Mouse (Mus musculus): ENCODE measurements around the gene Art4.
A peak's percentile ranks its signal among the peaks of the same experiment; 100 is the strongest.
"Not testable (repeated sequence)": the region's sequence is repeated elsewhere in the genome, so short reads cannot be mapped to it uniquely, and the experiment has no call there.

Gene Art4

GRCm38 (mm10) chr6:136857186-136857872 lies at the start of gene Art4:
Gene Art4, minus strand, starts transcription at chr6:136857733.
- peak; percentile 27 for DNase-seq (ENCODE audit: low spot score)

DNA sequence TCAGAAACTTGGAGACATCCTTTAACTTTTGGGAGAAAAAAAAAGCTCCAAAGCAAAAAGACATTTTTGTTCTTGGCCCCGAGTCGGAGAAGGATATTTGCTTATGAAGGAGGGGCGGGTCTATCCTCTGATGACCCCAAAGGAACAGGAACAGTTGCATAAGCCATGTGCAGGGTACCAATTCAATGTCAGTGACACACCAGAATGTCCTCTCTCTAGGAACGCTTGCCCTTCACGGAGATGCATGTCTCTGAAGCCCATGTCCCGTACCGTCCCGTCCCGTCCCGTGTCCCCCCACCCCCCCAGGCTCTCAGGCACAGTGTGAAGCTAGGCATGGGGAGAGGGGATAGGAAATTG lies 49.4 kb upstream of the Art4 start:
- DNase-seq (ENCODE audit: low spot score): no peak

DNA sequence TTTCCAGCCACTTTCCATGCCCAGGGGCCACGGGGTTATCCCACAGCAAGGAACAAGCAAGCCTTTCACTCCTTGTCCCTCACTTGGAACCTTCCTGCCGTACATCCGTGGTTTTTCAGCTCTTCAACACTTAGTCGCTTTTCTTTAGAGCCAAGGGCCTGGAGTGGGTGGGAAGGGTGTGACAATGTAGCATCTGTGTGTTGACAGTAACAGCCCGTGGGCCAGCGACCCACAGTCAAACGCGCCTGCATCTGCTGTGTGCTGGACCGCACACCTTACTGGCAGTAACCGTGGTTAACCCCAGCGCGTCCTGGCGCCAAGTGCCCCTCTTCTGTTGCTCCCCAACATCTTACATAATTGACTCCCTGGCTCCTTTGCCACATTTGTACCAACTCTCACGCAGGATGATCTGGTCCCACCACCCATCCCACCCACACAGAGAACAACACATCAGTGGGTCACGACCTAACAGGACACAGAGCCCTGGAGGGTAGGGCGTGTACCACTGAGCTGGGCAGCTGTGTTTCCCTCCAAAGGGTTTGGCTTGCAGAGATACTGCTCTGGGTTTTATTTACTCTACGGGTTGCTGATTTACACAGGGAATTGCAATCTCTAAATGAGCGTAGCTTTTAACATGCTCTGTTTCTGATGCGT lies 48.9 kb upstream of the Art4 start:
- DNase-seq (ENCODE audit: low spot score): no peak

DNA sequence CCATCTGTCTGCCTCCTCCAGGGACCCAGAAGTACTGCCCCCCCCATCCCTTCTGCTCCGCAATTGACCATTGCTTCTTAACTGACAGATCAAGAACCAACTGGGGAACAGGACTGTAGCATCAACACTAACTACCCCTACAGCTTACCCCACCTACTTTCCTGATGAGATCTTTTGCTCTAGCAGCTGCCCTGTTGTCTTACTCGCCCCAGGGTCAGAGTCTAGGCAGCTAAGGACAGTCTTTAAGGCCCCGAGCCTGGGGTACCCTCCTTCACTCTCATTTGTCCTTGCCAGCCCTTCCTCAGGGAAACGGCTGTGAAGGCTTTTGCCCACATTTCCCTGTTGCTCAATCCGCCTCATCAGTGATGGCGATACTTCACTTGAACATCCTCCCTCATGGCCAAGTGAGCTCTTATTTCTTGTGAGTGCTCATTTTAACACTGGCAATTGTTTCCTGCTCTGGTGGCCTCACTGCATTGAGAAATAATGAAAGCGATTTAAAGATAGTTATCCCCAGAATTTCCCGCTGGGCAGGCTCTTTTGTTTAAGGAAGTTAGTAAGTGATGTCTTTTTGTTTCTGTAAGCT lies 46.4 kb upstream of the Art4 start:
- no peak for DNase-seq (ENCODE audit: low spot score)

DNA sequence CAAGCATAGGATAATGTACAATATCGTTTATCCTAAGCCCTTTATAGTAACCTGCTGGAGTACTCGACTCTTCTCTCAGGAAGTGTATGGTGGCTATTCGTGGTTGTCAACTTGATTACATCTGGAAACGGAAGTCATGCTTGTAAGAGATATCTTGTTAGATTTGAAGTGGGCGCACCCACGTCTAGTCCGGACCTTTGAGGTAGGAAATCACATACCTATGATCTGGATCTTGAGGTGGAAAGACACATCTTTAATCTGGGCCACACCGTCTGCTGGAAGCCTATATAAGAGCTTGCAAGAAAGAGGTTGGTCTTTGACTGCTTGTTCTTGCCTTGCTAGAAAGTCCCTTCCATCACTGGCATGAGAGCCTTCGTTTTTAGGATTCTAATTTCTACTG lies 45.0 kb upstream of the Art4 start:
- DNase-seq (ENCODE audit: low spot score): no peak

DNA sequence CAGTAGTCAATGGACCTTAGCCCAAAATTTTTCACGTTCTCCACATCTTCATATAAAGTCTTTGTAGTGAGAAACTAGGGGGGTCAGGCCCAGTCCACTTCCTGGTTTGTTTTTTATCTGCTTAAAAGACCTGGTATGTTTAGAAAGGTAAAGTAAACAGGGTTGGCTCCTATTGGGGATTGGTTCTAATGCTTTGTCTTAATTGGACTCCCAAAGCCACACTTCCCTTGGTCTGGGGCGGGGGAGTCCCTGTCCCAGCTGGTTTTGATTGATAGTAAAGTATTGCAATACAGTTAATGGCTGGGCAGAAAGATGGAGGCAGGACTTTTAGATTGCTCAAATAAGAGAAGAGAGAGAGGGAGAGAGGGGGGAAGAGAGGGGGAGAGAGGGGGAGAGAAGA lies 43.5 kb upstream of the Art4 start:
- DNase-seq (ENCODE audit: low spot score): no peak

GRCm38 (mm10) chr6:136900369-136901009 lies 43.0 kb upstream of the Art4 start:
- DNase-seq (ENCODE audit: low spot score): no peak

DNA sequence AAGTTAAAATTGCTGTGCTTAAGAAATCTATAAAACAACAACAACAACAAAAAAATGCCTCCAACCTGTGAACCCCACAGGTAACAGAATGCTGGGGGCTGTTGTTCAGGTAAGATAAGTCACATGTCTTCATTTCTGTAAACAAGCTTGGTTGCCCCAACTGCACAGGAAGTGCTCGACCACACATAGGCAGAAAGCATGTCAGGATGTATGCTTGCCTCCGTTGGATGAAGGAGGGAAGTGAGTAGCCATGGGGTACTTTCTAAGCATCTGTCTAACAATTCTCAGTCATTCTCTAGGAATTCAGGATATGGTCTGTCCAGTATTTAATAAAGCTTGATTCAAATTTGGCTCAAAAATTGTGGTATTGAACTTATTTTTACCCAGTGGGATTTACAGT lies 41.4 kb upstream of the Art4 start:
- no peak for DNase-seq (ENCODE audit: low spot score)

- DNase-seq (ENCODE audit: low spot score): no peak
Measured at GRCm38 (mm10) chr6:136898222-136898621, 40.7 kb upstream of the Art4 start.

GRCm38 (mm10) chr6:136897789-136898188 lies 40.3 kb upstream of the Art4 start:
- DNase-seq (ENCODE audit: low spot score): no peak

- DNase-seq (ENCODE audit: low spot score): no peak
Measured at GRCm38 (mm10) chr6:136894532-136895339, 37.2 kb upstream of the Art4 start.

DNA sequence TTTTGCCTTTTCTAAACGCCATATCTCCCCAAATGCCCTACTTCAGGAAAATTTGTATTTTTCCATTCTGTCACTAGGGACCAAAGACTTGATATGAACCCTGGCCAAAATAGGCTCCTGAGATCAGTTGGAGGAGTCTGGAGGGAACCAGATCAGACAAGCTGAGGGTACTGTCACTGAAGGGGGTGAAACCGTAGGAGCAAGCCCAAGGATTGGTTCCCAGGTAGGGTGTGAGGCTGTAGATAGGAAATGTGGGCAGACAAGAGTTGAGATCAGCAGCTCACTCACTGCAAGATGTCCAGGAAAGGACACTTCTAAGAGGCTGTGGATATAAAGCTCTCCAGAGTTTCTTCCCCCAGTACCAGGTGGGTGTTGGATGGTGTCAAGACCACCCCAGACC lies 34.5 kb upstream of the Art4 start:
- DNase-seq (ENCODE audit: low spot score): no peak

- no peak for DNase-seq (ENCODE audit: low spot score)
Measured at GRCm38 (mm10) chr6:136889554-136889953, 32.0 kb upstream of the Art4 start.

DNA sequence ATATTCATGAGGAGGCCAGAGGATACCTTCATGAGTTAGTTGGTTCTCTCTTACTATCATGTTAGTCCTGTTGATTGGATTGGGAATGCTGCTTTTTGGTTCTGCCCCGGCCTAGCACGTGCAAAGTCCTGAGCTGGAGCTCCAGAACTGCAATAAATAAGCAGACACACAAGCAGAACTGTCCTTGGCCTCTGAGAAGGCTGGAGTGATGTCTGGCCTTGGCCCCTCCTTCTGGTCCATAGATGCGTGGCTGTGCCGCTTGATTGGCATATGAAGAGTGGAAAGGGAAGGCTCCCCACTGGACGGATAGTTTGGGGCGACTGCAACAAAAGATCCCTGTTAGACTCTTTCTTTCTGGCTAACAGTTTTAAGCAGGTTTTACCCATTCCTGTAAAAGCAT lies 31.5 kb upstream of the Art4 start:
- no peak for DNase-seq (ENCODE audit: low spot score)

DNA sequence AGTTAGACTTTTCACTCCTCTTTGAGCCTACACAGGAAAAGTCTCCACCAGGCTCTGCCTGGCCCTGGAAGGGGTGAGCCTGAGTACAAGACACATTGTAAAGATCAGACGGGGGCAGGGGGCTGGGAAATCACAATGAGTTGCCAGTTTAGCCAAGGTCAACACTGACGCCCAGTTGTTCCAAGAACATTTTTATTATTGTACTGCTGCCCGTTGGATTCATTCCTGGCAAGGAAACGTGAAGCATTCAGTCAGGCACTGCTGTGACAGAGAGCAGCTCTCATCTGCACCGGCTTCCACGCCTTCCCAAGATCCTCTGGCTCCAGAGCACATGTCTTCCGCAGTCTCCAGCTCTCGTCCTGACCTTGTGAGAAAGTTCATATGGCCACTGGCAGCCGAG lies 30.3 kb upstream of the Art4 start:
- no peak for DNase-seq (ENCODE audit: low spot score)

DNA sequence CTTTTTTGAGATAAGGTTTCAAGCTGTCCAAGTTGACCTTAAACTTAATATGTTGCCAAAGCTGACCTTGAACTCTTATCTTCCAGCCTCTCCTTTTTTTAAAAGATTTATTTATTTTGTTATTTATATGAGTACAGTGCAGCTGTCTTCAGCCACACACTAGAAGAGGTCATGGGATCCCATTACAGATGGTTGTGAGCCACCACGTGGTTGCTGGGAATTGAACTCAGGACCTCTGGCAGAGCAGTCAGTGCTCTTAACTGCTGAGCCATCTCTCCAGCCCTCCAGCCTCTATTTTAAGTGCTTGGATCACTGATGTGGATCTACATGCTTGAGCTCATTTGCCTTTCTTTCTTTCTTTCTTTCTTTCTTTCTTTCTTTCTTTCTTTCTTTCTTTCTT lies 27.2 kb upstream of the Art4 start:
- DNase-seq (ENCODE audit: low spot score): not testable (repeated sequence)

DNA sequence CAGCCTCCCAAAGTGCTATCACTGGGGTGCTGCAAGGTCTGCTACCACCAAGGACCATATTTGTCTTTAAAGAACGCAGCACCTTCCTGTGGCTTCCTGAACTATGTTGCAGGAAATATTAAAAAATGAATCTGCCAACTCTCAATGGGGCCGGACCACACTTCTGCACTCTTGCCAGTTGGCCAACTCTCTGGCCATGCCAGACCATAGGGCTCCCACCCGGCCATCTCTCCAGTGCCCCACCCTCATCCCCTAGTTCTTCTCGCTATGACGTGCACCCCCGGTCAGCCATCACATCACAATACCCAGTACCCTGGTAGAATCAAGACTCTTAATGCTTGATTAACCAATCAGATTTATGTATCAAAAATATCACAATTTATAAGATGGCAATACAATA lies 26.4 kb upstream of the Art4 start:
- DNase-seq (ENCODE audit: low spot score): no peak

DNA sequence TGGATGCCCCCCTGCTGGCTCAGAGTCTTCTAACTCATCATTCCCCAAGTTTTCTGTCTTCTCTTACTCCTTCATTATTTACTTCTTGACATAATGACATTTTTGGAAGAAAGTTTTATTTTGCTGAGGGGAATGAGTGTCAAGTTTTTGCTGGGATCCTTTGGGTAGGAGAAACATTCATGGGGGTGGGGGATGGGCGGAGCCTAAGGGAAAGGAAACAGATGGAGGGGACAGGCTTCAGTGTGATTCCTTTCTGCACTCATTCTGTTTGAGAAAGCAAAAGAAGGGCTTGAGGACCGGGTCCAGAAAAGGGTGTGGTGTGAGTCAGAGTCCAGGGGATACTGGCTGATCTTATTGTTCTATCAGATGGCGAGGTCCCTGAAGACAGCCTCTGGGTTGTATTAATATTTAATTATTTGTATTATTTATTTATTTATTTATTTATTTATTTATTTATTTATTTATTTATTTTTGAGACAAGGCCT lies 25.9 kb upstream of the Art4 start:
- DNase-seq (ENCODE audit: low spot score): no peak

DNA sequence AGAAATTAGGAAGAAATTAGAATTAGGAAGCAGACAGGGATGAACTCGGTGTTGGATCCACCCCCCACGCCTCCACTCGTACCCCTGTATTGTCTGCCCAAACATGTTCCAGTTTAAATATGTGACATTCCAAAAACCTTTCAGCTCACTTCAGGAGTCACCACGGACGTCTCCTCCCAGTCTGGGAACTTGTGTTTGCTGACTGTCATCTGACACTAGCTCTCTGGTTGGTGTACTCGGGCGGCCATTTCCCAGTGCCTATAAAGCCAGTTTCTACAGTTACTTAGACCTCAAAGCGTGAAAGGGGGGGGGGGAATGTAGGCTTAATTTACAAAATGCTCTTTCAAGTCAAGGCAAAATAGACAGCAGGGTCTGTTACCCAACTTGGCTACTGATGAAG lies 24.1 kb upstream of the Art4 start:
- DNase-seq (ENCODE audit: low spot score): no peak

DNA sequence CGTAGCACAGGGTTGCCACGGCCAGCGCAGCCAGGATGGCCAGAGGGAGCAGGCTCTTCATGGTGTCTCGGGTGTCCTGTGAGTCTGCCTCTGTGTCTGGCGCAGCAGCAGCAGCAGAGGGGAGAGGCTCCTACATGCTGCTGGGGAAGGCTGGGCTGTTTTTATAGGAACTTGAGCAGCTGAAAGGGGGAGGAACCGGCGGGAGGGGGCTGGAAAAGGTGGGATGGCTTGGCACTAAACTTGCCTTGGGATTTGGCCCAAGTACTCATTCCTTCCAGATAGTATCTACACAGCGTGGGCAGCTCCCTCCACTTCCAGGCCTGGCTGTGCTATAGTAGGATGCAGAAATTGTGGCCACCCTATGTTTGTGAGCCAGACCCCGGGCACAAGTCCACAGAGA lies 18.1 kb upstream of the Art4 start, which contains the start of gene Mgp:
Mgp (minus strand) TSS at position 154 of the 400 bp plus-strand sequence.
- no peak for DNase-seq (ENCODE audit: low spot score)

DNA sequence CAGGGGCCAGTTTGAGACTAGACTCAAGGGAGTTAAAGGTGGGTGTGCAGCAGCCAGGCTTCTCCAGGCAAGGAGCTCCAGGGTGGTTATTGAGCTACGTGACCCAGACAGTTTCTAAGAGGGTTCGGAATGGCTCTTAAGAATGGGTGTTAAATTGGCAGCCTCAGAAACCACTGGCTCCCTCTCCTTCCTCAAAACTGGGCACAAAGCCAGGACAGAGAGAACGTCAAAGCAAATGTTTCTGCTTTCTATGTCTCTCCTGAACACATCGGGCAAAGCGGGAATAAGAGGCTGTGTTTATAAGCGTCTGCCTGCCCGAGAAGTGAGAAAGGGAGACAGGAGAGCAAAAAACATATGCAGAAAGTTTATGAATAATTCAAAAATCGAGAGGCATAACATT lies 17.1 kb upstream of the Art4 start:
- DNase-seq (ENCODE audit: low spot score): no peak

DNA sequence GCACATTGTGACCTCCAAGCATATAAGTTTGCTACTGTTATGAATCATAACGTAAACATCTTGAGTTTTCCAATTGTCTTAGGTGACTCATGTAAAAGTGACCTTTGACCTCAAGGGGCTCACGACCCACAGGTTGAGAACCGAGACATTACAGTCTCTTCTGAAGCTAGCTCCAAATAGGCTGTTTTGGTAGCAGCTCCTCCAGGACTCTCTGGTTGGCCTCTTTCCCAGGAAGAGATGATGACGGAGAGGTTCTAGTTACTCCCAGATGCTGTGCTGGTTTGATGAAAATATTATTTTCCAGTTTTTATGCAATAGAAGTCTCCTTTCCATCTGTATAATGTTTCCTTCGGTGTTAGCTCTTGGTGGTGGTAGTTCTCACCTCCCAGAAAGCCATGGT lies 11.4 kb upstream of the Art4 start:
- DNase-seq (ENCODE audit: low spot score): no peak

All from ovary, postnatal 10 days (tissue).